Mouse (Mus musculus) heart, adult 10 weeks (tissue): Measurements from ENCODE around the gene Arx. TPM values are rescaled to one million over a fixed set of nuclear protein-coding genes. Genes with fewer than 3 reads are reported as not detected.

Source experiments
- polyA plus RNA-seq: library from polyadenylated mRNA; stranded (reverse); fragments of 350-450 nt; fragmentation: Illumina TruSeq; extraction: RNeasy Lipid Tissue Mini Kit (QIAGEN cat#74804); gene quantifications from one replicate; pipeline ENCODE4 v1.2.3, GENCODE M21; 2014; ENCODE audit warnings: low read depth, low replicate concordance

The Arx gene
- not detected for polyA plus RNA-seq

DNA sequence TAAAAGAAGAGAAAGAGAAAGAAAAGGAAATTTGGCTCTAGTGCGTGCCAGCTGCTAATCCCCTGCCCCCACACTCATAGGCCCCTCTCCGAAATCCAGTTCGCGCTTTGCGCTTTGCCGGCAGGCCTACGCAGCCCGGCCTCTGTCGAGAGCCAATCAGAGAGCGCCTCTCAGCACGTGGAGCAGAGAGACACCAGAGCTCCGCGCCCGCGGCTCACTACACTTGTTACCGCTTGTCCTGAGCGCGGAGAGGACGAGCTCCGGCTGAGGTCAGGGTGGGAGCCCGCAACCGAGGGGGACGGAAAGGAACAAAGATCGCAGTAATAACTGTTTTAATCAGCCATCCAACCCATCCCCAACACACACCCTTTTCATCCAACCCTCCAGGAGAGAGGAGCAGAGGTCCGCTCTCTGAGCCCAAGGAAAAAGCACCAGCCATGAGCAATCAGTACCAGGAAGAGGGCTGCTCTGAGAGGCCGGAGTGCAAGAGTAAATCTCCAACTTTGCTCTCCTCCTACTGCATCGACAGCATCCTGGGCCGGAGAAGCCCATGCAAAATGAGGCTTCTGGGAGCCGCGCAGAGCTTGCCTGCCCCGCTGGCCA, at the start of gene Arx:
Arx (plus strand) TSS at position 155 of the 603 bp plus-strand sequence.

